Comparison of ENCODE assay signal across 9 mouse cellular contexts in genomic region chr19:16358905-16359304, GRCm38 (mm10).
DNase-seq lines count a peak whose midpoint lies in the region; ATAC-seq lines count a peak whose summit lies in the region.
"Had no signal": no experiment of that assay in that cellular context is flagged by ENCODE, and none has a peak within 500 bp of the region (broad histone marks: within the 10 kb centered on the region; RNA-seq: fewer than 3 reads in every experiment).

No protein-coding gene starts in this region.

- peak; percentile 62; the same call in 1 of the 2 replicates for ATAC-seq in intestine, embryonic 15.5 days
- ATAC-seq in neural tube, embryonic 15.5 days (ENCODE audit: low FRiP score): peak; percentile 48; the same call in 1 of the 2 replicates
- ATAC-seq in megakaryocyte, adult 5-6 weeks (ENCODE audit: poor library complexity, severe bottlenecking): no peak

- no peak overlapping the region for H3K27ac ChIP-seq in intestine, embryonic 15.5 days
- H3K27ac ChIP-seq in neural tube, embryonic 15.5 days (replicated peaks): no peak overlapping the region
- H3K27ac ChIP-seq: neural tube, embryonic 12.5 days had no signal

- H3K4me1 ChIP-seq in intestine, embryonic 15.5 days (replicated peaks): no peaks in the 10 kb centered on the region
- H3K4me1 ChIP-seq in neural tube, embryonic 15.5 days: peaks cover 25% of the 10 kb centered on the region
- H3K4me1 ChIP-seq: neural tube, embryonic 12.5 days had no signal

- H3K4me3 ChIP-seq in intestine, embryonic 15.5 days (replicated peaks): no peak overlapping the region
- H3K4me3 ChIP-seq in neural tube, embryonic 15.5 days (replicated peaks): no peak overlapping the region
- H3K4me3 ChIP-seq: neural tube, embryonic 12.5 days had no signal

- H3K27me3 ChIP-seq in intestine, embryonic 15.5 days (replicated peaks): no peaks in the 10 kb centered on the region
- no peaks in the 10 kb centered on the region for H3K27me3 ChIP-seq in neural tube, embryonic 15.5 days (replicated peaks)
- H3K27me3 ChIP-seq: neural tube, embryonic 12.5 days had no signal

- H3K9ac ChIP-seq in intestine, embryonic 15.5 days: no peak overlapping the region
- H3K9ac ChIP-seq in neural tube, embryonic 15.5 days (replicated peaks): no peak overlapping the region
- H3K9ac ChIP-seq: neural tube, embryonic 12.5 days had no signal

- peak; percentile 46 for DNase-seq in gastrocnemius, adult 18-20 months (ENCODE audit: low spot score)
- DNase-seq in gastrocnemius, adult 8-10 months (ENCODE audit: low spot score in 2 of 2): no peak
- DNase-seq in ovary, adult 18-20 months (ENCODE audit: low spot score): peak; percentile 19
- no peak for DNase-seq in ovary, postnatal 10 days (ENCODE audit: low spot score)
- DNase-seq in adrenal gland, adult 2 months: peak; percentile 66

- H3K36me3 ChIP-seq in intestine, embryonic 15.5 days: no peaks in the 10 kb centered on the region
- peaks cover 3% of the 10 kb centered on the region; the same call in 1 of the 2 replicates for H3K36me3 ChIP-seq in neural tube, embryonic 15.5 days

- 62% methylated on average over 5 of the region's 5 CpGs for WGBS in intestine, embryonic 15.5 days
- 66% methylated on average over 5 of the region's 5 CpGs for WGBS in neural tube, embryonic 15.5 days

- no peaks in the 10 kb centered on the region for H3K9me3 ChIP-seq in intestine, embryonic 15.5 days
- H3K9me3 ChIP-seq in neural tube, embryonic 15.5 days (replicated peaks): no peaks in the 10 kb centered on the region

- H3K4me2 ChIP-seq in intestine, embryonic 15.5 days (replicated peaks): no peak overlapping the region
- H3K4me2 ChIP-seq in neural tube, embryonic 15.5 days: no peak overlapping the region
- H3K4me2 ChIP-seq: neural tube, embryonic 12.5 days had no signal

Comparison
In these comparisons a context has a peak if more than half of its experiments do, and no peak if none do; other contexts are left out.
1. DNase-seq: peak in gastrocnemius, adult 18-20 months (single experiment), ovary, adult 18-20 months (single experiment) and adrenal gland, adult 2 months (single experiment); none in gastrocnemius, adult 8-10 months (0 of 2) and ovary, postnatal 10 days (single experiment).